Mouse (Mus musculus) heart, embryonic 16.5 days (tissue): Measurements from ENCODE around the gene Ccl22. TPM values are rescaled to one million over a fixed set of nuclear protein-coding genes. Genes with fewer than 3 reads are reported as not detected.
A peak's percentile ranks its signal among the peaks of the same experiment; 100 is the strongest.

Source experiments
- ATAC-seq: fragments of 200-750 bp; cut with Nextera tagmentation; replicated peaks from 2 replicates; pipeline ENCODE4 v1.8.0; 2017; ENCODE audit warnings: moderate number of reproducible peaks; ENCODE audit not compliant: insufficient read depth, low FRiP score; ENCODE audit errors: extremely low read depth
- H3K27ac ChIP-seq: fragments of 300-500 bp; sonication (generic); 2 replicates; pipeline ENCODE4 v1.5.1; 2014; ENCODE audit warnings: mild to moderate bottlenecking, low read length, control low read depth, moderate library complexity
- H3K27me3 ChIP-seq: fragments of 300-500 bp; sonication (generic); 2 replicates; pipeline ENCODE4 v1.6.1; 2014; ENCODE audit warnings: low read length, mixed read lengths; ENCODE audit not compliant: control insufficient read depth, insufficient read depth
- H3K36me3 ChIP-seq: fragments of 300-500 bp; sonication (generic); 2 replicates; pipeline ENCODE4 v1.6.1; 2014; ENCODE audit not compliant: control insufficient read depth, insufficient read depth
- H3K4me1 ChIP-seq: fragments of 300-500 bp; sonication (generic); 2 replicates; pipeline ENCODE4 v1.6.1; 2014; ENCODE audit warnings: low read length, mixed read lengths; ENCODE audit not compliant: control insufficient read depth, insufficient read depth
- H3K4me2 ChIP-seq: fragments of 300-500 bp; sonication (generic); 2 replicates; pipeline ENCODE4 v1.6.1; 2014; ENCODE audit warnings: low read depth, mild to moderate bottlenecking, control low read depth, low read length
- H3K4me3 ChIP-seq: fragments of 300-500 bp; sonication (generic); 2 replicates; pipeline ENCODE4 v1.5.1; 2014; ENCODE audit warnings: mild to moderate bottlenecking, control low read depth, low read length
- H3K9ac ChIP-seq: fragments of 300-500 bp; sonication (generic); 2 replicates; pipeline ENCODE4 v1.6.1; 2014; ENCODE audit warnings: low read length, control low read depth
- H3K9me3 ChIP-seq: fragments of 300-500 bp; sonication (generic); replicated peaks from 2 replicates; pipeline ENCODE4 v1.6.1; 2016; ENCODE audit warnings: low read length; ENCODE audit not compliant: control insufficient read depth
- WGBS: fragments of 180-500 bp; shearing (Covaris S2); extraction: QIAGEN DNeasy Blood & Tissue Kit; methylation state at CpG from one replicate; pipeline ENCODE4 v1.1.7; 2014; 5-methylcytosine and 5-hydroxymethylcytosine counted together
- polyA plus RNA-seq: library from polyadenylated mRNA; unstranded; fragments of >200 nt; fragmentation: Nextera tagmentation; extraction: Ambion mirVana; gene quantifications from 2 replicates; pipeline ENCODE4 v1.2.1, GENCODE M21; 2015

The Ccl22 gene
- polyA plus RNA-seq, 1 experiment from 2014 or later: 0.16 TPM

DNA sequence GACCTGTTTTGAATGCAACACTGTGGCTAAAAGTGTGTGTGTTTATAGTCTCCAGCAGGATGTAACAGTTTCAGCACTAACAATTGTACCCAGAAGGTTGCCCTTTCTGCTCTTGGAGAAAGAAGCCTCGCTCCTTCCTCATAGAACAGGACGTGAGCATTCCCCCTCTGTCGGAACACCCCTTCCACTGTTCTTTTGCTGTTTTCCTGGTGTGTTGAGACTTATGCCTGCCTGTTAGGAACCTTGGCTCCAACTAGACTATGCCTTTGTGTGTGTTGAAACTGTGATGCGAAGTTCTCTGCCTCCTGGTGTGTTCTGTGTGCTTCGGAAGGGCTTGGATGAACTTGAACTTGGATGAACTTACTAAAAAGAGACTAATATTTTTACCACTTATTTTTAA lies 19.4 kb upstream of the Ccl22 start:
- no peaks in the 10 kb centered on the region; the same call in 1 of the 2 replicates for H3K9me3 ChIP-seq
- H3K27ac ChIP-seq: no peak overlapping the region
- H3K4me3 ChIP-seq: no peak overlapping the region
- 79% methylated on average over 5 of the region's 5 CpGs for WGBS
- H3K9ac ChIP-seq: no peak overlapping the region
- no peaks in the 10 kb centered on the region for H3K4me1 ChIP-seq
- no peak for ATAC-seq
- H3K27me3 ChIP-seq: no peaks in the 10 kb centered on the region
- no peak overlapping the region for H3K4me2 ChIP-seq
- H3K36me3 ChIP-seq: no peaks in the 10 kb centered on the region

DNA sequence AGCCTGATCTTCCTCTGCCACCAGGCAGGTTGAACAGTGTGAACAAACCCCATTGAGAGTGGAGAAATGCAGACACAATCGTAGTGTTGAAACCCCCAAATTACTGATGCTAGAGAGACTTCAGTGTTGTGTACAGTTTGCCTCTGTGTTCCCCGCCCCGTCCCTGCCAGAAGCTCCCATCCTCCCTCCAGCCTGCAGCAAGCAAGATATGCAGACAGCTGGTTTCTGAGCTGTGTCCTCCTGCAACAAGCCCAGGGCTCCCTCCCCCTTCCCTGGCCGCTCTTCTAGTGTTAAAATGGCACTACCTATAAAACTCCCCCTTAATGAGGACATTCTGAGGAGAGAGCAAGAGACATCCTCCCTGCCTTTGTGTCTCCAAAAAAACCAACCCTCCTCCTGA lies 16.1 kb upstream of the Ccl22 start:
- no peaks in the 10 kb centered on the region for H3K36me3 ChIP-seq
- H3K9me3 ChIP-seq: no peaks in the 10 kb centered on the region; the same call in 1 of the 2 replicates
- no peak overlapping the region for H3K4me3 ChIP-seq
- no peaks in the 10 kb centered on the region for H3K27me3 ChIP-seq
- H3K27ac ChIP-seq: no peak overlapping the region
- no peak overlapping the region for H3K4me2 ChIP-seq
- H3K9ac ChIP-seq: no peak overlapping the region
- no peaks in the 10 kb centered on the region for H3K4me1 ChIP-seq
- 59% methylated on average over 4 of the region's 4 CpGs for WGBS
- no peak for ATAC-seq

DNA sequence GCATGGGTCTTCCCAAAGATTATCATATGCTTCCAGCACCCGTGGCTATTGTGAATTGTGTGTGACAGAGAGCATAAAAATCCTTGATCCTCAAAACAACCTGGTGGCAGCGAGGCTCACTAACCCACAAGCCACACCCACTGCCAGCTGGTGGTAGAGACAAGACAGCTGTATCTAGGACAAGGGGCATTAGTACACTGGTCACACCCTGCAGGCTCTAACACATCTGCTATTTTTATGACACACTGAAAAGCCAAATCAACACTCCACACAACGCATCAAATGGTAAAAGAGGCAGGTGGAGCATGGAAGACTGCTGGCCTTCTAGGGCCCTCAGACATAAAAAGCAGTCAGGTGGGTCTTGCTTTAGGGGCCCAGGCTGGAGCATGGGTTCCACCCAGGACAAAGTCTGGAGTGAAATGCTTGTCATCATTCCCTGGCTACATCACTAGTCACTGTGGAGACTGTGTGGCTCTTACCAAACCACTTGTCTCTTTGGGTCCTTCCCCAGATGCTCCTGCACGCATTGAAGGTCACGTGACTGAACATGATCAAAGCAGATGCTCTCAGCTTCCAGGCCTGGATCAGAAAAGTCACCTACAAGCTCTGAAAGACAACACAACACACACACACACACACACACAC lies 11.4 kb upstream of the Ccl22 start:
- Histone ChIP-seq H3K27ac (no peak overlapping the region), H3K9me3 (no peaks in the 10 kb centered on the region), H3K4me1 (peaks cover 6% of the 10 kb centered on the region; the same call in 1 of the 2 replicates), H3K4me2 (no peak overlapping the region), H3K36me3 (no peaks in the 10 kb centered on the region), H3K4me3 (no peak overlapping the region), H3K9ac (no peak overlapping the region), H3K27me3 (no peaks in the 10 kb centered on the region)
- no peak for ATAC-seq
- 57% methylated on average over 5 of the region's 5 CpGs for WGBS

DNA sequence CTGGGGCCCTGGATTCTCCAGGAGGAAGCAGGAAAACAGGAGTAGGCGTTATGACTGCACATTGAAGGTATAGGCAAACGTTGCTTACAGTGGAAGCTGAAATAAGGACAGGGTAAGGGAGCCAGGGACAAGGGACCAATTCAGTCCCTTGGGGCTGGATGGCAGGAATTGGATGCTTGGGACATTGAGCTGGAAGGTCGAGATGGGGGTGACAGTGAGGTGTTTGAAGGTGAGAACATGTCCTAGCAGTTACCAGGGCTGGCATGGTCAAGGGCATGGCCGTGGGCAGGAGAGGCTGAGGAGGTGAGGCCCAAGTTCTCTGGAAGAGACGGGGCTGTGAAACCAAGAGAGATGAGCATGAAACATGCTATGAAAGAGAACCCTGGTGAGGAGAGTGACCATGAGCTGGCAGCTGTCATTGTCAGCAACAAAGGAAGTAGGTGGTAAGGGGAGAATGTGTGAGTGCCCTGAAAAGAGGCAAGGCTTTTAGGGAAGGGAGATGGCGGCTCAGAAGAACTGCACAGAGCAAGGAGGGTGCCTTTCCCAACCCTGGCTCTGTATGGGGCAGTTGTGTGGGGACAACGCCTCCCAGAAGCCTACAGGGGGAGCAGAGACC lies 10.5 kb upstream of the Ccl22 start:
- H3K4me2 ChIP-seq: no peak overlapping the region
- peaks cover 6% of the 10 kb centered on the region; the same call in 1 of the 2 replicates for H3K4me1 ChIP-seq
- no peak for ATAC-seq
- H3K27me3 ChIP-seq: no peaks in the 10 kb centered on the region
- H3K4me3 ChIP-seq: no peak overlapping the region
- no peak overlapping the region for H3K9ac ChIP-seq
- no peaks in the 10 kb centered on the region for H3K9me3 ChIP-seq
- no peak overlapping the region for H3K27ac ChIP-seq
- H3K36me3 ChIP-seq: no peaks in the 10 kb centered on the region
- 78% methylated on average over 7 of the region's 7 CpGs for WGBS

DNA sequence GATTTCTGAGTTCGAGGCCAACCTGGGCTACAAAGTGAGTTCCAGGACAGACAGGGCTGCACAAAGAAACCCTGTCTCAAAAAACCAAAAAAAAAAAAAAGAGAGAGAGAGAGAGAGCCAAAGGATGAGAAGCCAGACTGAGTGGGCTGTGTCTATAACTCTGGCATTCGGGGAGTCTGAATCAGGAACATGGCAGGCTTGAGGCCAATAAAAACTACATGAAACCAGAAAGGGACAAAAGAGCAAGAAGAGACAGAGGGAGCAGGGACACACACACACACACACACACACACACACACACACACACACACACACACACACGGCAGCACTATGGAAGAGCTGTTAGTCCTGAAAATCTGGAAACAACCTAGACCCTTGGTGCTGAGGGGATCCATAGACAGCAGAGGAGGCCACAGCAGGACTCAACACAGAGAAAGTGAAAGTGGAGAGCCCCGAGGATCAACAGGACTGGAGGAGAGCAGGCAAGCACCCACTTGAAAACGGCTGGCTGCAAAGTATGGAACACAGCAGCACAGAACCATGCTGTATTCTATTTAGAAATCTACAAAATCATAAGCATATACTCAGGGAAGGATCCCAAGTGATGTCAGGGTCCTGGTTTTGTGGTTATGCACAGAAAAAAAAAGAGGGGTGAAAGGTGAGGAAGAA lies 9.8 kb upstream of the Ccl22 start:
- Histone ChIP-seq H3K27me3 (no peaks in the 10 kb centered on the region), H3K4me1 (peaks cover 6% of the 10 kb centered on the region; the same call in 1 of the 2 replicates), H3K4me2 (peak overlapping the region; percentile 49), H3K27ac (no peak overlapping the region), H3K4me3 (0 out of 2 replicates have a peak overlapping the region, but pooled peaks have one; percentile 10), H3K9me3 (0 out of 2 replicates have a peak, but pooled peaks cover 1% of the 10 kb centered on the region), H3K9ac (no peak overlapping the region), H3K36me3 (no peaks in the 10 kb centered on the region)
- ATAC-seq: no peak; the same call in 1 of the 2 replicates
- WGBS: 54% methylated on average over 5 of the region's 5 CpGs

DNA sequence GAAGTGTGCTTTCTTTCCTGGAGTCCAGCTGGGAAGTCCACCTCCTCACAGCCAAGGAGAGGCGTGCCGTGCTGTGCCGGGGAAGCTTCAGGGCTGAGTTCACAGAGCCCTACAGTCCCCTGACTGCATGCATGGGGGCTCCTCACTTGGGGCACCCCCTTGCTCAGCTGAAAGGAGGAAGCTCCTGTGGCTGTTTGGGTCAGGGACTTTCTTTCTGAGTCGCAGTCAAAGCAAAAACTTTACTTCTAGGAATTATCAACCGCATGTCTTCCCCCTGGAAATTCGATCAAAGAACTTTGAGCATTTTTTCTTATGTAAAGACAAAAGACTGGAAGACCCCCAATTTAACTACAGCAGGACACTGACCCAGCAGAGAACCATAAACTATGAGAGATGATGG lies 5.6 kb upstream of the Ccl22 start:
- no peaks in the 10 kb centered on the region for H3K36me3 ChIP-seq
- H3K27me3 ChIP-seq: no peaks in the 10 kb centered on the region
- WGBS: 79% methylated on average over 6 of the region's 6 CpGs
- H3K4me2 ChIP-seq: no peak overlapping the region
- H3K4me1 ChIP-seq: peaks cover 6% of the 10 kb centered on the region; the same call in 1 of the 2 replicates
- H3K27ac ChIP-seq: no peak overlapping the region
- H3K9ac ChIP-seq: no peak overlapping the region
- no peak for ATAC-seq
- 0 out of 2 replicates have a peak, but pooled peaks cover 2% of the 10 kb centered on the region for H3K9me3 ChIP-seq
- no peak overlapping the region for H3K4me3 ChIP-seq

DNA sequence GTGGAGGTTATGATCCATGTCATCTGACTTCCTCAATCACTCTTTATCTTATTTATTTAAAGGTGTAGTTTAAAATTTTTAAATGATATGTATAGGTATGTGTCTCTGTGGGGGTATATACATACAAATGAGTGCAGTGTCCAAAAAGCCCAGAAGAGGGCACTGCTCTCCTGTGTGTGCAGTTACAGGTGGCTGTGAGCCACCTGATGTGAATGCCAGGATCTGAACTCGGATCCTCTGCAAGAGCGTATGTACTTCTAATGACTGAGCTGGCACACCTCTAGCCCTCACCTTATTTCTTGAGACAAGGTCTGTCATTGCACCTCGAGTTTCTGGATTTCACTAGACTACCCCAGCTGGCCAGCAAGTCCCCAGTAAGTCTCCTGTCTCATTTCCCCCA lies 4.8 kb upstream of the Ccl22 start:
- H3K27me3 ChIP-seq: no peaks in the 10 kb centered on the region
- no peak overlapping the region for H3K4me3 ChIP-seq
- ATAC-seq: no peak
- H3K4me2 ChIP-seq: no peak overlapping the region
- H3K9me3 ChIP-seq: 0 out of 2 replicates have a peak, but pooled peaks cover 2% of the 10 kb centered on the region
- H3K36me3 ChIP-seq: no peaks in the 10 kb centered on the region
- peaks cover 6% of the 10 kb centered on the region; the same call in 1 of the 2 replicates for H3K4me1 ChIP-seq
- no peak overlapping the region for H3K9ac ChIP-seq
- WGBS: 86% methylated on average over 3 of the region's 3 CpGs
- H3K27ac ChIP-seq: no peak overlapping the region

DNA sequence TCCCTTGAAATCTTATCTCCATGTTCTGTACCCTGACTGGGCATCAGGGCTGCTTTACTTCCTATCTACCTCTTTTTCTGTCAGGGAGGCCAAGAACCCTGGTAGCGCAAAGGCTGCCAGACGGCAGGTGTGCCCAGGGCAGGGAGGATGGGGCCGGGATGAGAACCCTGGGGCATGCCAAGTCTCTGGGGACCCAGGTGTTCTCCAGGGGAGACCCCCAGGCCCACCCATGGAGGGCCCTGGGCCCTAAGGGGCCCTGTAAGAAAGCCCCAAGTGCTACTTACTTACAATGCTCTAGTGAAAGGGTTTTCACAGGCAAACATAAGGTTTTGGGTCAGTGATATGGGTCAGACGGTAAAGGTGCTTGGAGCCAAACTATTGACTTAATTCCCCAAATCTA lies 3.7 kb upstream of the Ccl22 start:
- 89% methylated on average over 4 of the region's 4 CpGs for WGBS
- ATAC-seq: no peak
- no peak overlapping the region for H3K4me3 ChIP-seq
- H3K27me3 ChIP-seq: no peaks in the 10 kb centered on the region
- H3K36me3 ChIP-seq: no peaks in the 10 kb centered on the region
- H3K27ac ChIP-seq: no peak overlapping the region
- no peaks in the 10 kb centered on the region for H3K4me1 ChIP-seq
- 0 out of 2 replicates have a peak, but pooled peaks cover 2% of the 10 kb centered on the region for H3K9me3 ChIP-seq
- no peak overlapping the region for H3K4me2 ChIP-seq
- no peak overlapping the region for H3K9ac ChIP-seq

DNA sequence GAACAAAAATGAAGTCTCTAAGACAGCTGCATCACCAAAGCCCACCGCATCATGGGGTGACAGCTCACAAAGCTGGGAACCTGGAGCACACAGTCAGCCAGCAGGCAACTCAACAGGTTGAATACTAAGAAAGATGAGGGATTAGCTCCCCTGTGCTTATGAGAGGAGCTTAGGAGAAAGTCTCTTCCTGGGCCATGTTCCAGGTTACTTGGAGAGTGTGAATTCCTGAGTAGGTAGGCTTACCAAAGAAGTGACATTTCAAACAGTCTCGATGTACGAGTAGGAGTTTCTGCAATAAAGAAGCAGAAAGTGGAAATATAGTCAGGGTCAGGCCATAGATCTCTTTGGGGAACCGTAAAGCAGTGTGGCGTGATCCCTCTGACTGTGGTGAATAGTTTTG lies 906 bp upstream of the Ccl22 start:
- WGBS: 81% methylated on average over 5 of the region's 5 CpGs

More for the DNA sequence above, 906 bp upstream of the Ccl22 start:
- no peaks in the 10 kb centered on the region for H3K36me3 ChIP-seq
- no peaks in the 10 kb centered on the region for H3K4me1 ChIP-seq
- H3K4me2 ChIP-seq: no peak overlapping the region
- no peak overlapping the region for H3K27ac ChIP-seq
- no peak overlapping the region for H3K9ac ChIP-seq
- H3K9me3 ChIP-seq: 0 out of 2 replicates have a peak, but pooled peaks cover 2% of the 10 kb centered on the region
- H3K27me3 ChIP-seq: no peaks in the 10 kb centered on the region
- H3K4me3 ChIP-seq: no peak overlapping the region
- ATAC-seq: no peak
